Mouse (Mus musculus) stomach, postnatal 0 days (tissue): Measurements from ENCODE around the gene Usp42.
A peak's percentile ranks its signal among the peaks of the same experiment; 100 is the strongest.

ENCODE experiments used
- CTCF ChIP-seq: IDR thresholded peaks from 2 replicates; pipeline ENCODE4 v1.5.1; 2016; ENCODE audit warnings: antibody characterized with exemption, low read depth, mild to moderate bottlenecking, moderate library complexity
- EP300 ChIP-seq: optimal IDR thresholded peaks from 2 replicates; pipeline ENCODE3; 2016; ENCODE audit warnings: antibody characterized with exemption

DNA sequence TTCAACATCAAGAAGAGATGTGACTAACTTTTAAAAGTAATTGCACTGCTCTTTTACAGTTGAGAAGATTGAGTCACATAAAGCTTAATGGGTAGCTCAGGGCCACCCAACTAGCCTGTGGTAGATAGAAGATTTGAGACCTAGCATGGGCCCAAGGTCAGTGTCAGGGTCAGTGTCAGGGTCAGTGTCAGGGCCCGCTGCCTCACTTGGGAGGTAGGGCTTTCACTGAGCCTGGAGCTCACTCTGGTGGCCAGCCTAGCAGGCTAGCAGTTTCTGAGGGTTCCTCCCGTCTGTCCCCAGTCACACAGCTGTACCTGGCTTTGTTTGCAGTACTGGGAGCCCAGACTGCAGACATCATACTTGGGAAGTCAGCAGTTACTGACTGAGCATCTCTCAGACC lies 62.7 kb downstream of the Usp42 start:
- TF ChIP-seq EP300 (no peak), CTCF (peak; percentile 58)
